In the genomic region with DNA sequence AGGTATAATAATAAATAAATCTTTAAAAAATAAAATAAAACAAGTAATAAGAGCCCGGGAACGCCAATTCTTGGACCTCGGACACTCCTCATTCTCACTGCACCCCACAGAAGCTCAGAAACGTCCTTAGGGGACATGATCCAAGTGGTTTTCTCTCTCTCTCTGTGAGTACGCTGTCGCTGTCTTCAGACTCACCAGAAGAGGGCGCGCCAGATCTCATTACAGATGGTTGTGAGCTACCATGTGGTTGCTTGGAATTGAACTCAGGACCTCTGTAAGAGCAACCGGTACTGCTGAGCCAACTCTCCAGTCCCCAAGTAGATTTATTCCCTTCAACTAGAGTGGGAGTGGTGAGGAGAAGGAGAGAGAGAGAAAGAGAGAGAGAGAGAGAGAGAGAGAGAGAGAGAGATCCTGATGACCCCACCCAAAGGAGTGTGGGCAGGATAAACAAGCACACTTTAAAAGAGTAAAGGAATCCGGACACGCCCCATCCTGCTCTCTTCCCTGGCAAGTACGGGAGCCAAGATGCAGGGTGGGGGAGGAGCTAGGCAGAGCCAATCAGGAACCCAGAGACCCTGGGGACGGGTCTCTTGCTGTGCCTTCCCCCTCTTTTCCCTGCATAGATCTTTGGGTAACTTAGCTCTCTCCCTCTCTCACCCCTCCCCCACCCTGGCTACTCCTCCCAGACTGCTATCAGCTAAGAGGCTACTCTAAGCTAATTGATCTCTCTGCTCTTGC, we compare ENCODE assay signal across 9 mouse cellular contexts. TPM values are rescaled to one million over a fixed set of nuclear protein-coding genes. Genes with fewer than 3 reads are reported as not detected.
DNase-seq lines count a peak whose midpoint lies in the region; ATAC-seq and TF ChIP-seq lines count a peak whose summit lies in the region.
"Had no signal": no experiment of that assay in that cellular context is flagged by ENCODE, and none has a peak within 500 bp of the region (broad histone marks: within the 10 kb centered on the region; RNA-seq: fewer than 3 reads in every experiment).

No protein-coding gene starts in this region.

- H3K4me3 ChIP-seq in hindbrain, embryonic 11.5 days (ENCODE audit: low read depth, low read length): no peak overlapping the region
- no peak overlapping the region for H3K4me3 ChIP-seq in hindbrain, embryonic 14.5 days (replicated peaks; ENCODE audit: low read length)
- H3K4me3 ChIP-seq in CH12.LX (replicated peaks in 1 of 3; ENCODE audit: low read depth in 2 of 3, low read length in 2 of 3, poor library complexity in 1 of 3): no peak overlapping the region
- H3K4me3 ChIP-seq in intestine, embryonic 16.5 days (ENCODE audit: low read length): no peak overlapping the region
- H3K4me3 ChIP-seq: liver, embryonic 13.5 days had no signal

- no peak for DNase-seq in hindbrain, embryonic 11.5 days (ENCODE audit: low spot score)
- no peak for DNase-seq in hindbrain, embryonic 14.5 days (ENCODE audit: low spot score)
- peak; percentile 53 for DNase-seq in CH12.LX (ENCODE audit: extremely low read depth)
- DNase-seq in adrenal gland, postnatal 36 days: peak; percentile 63 to 67
- DNase-seq in spleen, postnatal 4 days (ENCODE audit: low spot score in 2 of 2): peak; percentile 39 to 80
- DNase-seq in urinary bladder, adult 2 months (ENCODE audit: low spot score): no peak
- DNase-seq: liver, embryonic 13.5 days had no signal

- TF ChIP-seq CTCF in CH12.LX (conservative IDR thresholded peaks at IDR 0.05 in 1 of 2, IDR thresholded peaks at IDR 0.05 in 1 of 2; ENCODE audit: low read depth in 2 of 2, low read length in 2 of 2): peak; percentile 50 to 69; a peak in 3 of 4 replicates

- H3K9me3 ChIP-seq in hindbrain, embryonic 11.5 days (ENCODE audit: control insufficient read depth, low read length): no peaks in the 10 kb centered on the region
- H3K9me3 ChIP-seq in hindbrain, embryonic 14.5 days (ENCODE audit: control insufficient read depth, low read length): no peaks in the 10 kb centered on the region
- H3K9me3 ChIP-seq in CH12.LX (replicated peaks; ENCODE audit: low read length): peaks cover 3% of the 10 kb centered on the region
- H3K9me3 ChIP-seq in intestine, embryonic 16.5 days (ENCODE audit: control insufficient read depth, low read length): no peaks in the 10 kb centered on the region
- H3K9me3 ChIP-seq: liver, embryonic 13.5 days had no signal

- in situ Hi-C loops in CH12.LX (cut with MboI; ENCODE audit: low pct_ligation_motif_present, low pct_unique_long_range_greater_than_20kb, low sequenced_read_pairs): no loop called here

- WGBS in hindbrain, embryonic 11.5 days: 18% methylated on average over 13 of the region's 13 CpGs
- 16% methylated on average over 13 of the region's 13 CpGs for WGBS in hindbrain, embryonic 14.5 days
- 12% methylated on average over 13 of the region's 13 CpGs for WGBS in intestine, embryonic 16.5 days

- no peaks in the 10 kb centered on the region for H3K79me2 ChIP-seq in CH12.LX (replicated peaks; ENCODE audit: control insufficient read depth, extremely low read depth, insufficient read depth, poor library complexity, severe bottlenecking)

- no peak; the same call in none of the 2 replicates for TF ChIP-seq RAD21 in CH12.LX (IDR thresholded peaks at IDR 0.05; ENCODE audit: low read depth, low read length)

- H3K4me1 ChIP-seq in hindbrain, embryonic 11.5 days (replicated peaks; ENCODE audit: control insufficient read depth, insufficient read depth, low read length): peaks cover 5% of the 10 kb centered on the region; the same call in 1 of the 2 replicates
- peaks cover 26% of the 10 kb centered on the region for H3K4me1 ChIP-seq in hindbrain, embryonic 14.5 days (replicated peaks; ENCODE audit: control insufficient read depth, insufficient read depth, low read length)
- no peaks in the 10 kb centered on the region for H3K4me1 ChIP-seq in CH12.LX (ENCODE audit: control insufficient read depth in 1 of 2, insufficient read depth in 2 of 2)
- H3K4me1 ChIP-seq in intestine, embryonic 16.5 days (ENCODE audit: control insufficient read depth, insufficient read depth, low read length): 0 out of 2 replicates have a peak, but pooled peaks cover 2% of the 10 kb centered on the region

- no peaks in the 10 kb centered on the region for H3K36me3 ChIP-seq in hindbrain, embryonic 11.5 days (ENCODE audit: control insufficient read depth, insufficient read depth, low read length)
- H3K36me3 ChIP-seq in hindbrain, embryonic 14.5 days (replicated peaks; ENCODE audit: control insufficient read depth, insufficient read depth): peaks cover 30% of the 10 kb centered on the region
- H3K36me3 ChIP-seq in CH12.LX (replicated peaks in 1 of 2; ENCODE audit: control insufficient read depth in 1 of 2, insufficient read depth in 1 of 2, low read length in 1 of 2): no peaks in the 10 kb centered on the region
- no peaks in the 10 kb centered on the region for H3K36me3 ChIP-seq in intestine, embryonic 16.5 days (ENCODE audit: control insufficient read depth, insufficient read depth, low read length)
- H3K36me3 ChIP-seq: liver, embryonic 13.5 days had no signal

- dilution Hi-C loops in CH12.LX (cut with MboI; ENCODE audit: extremely low pct_ligation_motif_present, extremely low pct_unique_long_range_greater_than_20kb, low sequenced_read_pairs): no loop called here

- H3K27ac ChIP-seq in hindbrain, embryonic 11.5 days (ENCODE audit: low read depth, low read length): no peak overlapping the region
- no peak overlapping the region for H3K27ac ChIP-seq in hindbrain, embryonic 14.5 days
- no peak overlapping the region for H3K27ac ChIP-seq in CH12.LX (ENCODE audit: insufficient read depth, low read depth)
- no peak overlapping the region for H3K27ac ChIP-seq in intestine, embryonic 16.5 days (ENCODE audit: low read length)
- H3K27ac ChIP-seq: liver, embryonic 13.5 days had no signal

- no peak for TF ChIP-seq EP300 in CH12.LX (IDR thresholded peaks at IDR 0.05; ENCODE audit: low read length)

- peak; percentile 43 for ATAC-seq in hindbrain, embryonic 11.5 days (ENCODE audit: low FRiP score)
- no peak for ATAC-seq in hindbrain, embryonic 14.5 days (ENCODE audit: low FRiP score)
- ATAC-seq in intestine, embryonic 16.5 days: 0 out of 2 replicates have a peak, but pooled peaks have one; percentile 50
- ATAC-seq in frontal cortex, adult (ENCODE audit: low TSS enrichment): no peak

- no peak overlapping the region for H3K4me2 ChIP-seq in hindbrain, embryonic 11.5 days (replicated peaks; ENCODE audit: low read depth, low read length)
- H3K4me2 ChIP-seq in hindbrain, embryonic 14.5 days (replicated peaks): no peak overlapping the region
- no peak overlapping the region for H3K4me2 ChIP-seq in CH12.LX (ENCODE audit: insufficient read depth, low read depth, poor library complexity, severe bottlenecking)
- H3K4me2 ChIP-seq in intestine, embryonic 16.5 days (ENCODE audit: low read depth, low read length): no peak overlapping the region
- H3K4me2 ChIP-seq: liver, embryonic 13.5 days had no signal

- no peak overlapping the region for H3K9ac ChIP-seq in hindbrain, embryonic 11.5 days (ENCODE audit: low read depth, low read length)
- no peak overlapping the region for H3K9ac ChIP-seq in hindbrain, embryonic 14.5 days
- no peak overlapping the region for H3K9ac ChIP-seq in CH12.LX (ENCODE audit: insufficient read depth, low read depth)
- no peak overlapping the region for H3K9ac ChIP-seq in intestine, embryonic 16.5 days (ENCODE audit: low read depth, low read length)
- H3K9ac ChIP-seq: liver, embryonic 13.5 days had no signal

- H3K27me3 ChIP-seq in hindbrain, embryonic 11.5 days (ENCODE audit: control insufficient read depth, insufficient read depth, low read length): no peaks in the 10 kb centered on the region
- H3K27me3 ChIP-seq in hindbrain, embryonic 14.5 days (ENCODE audit: control insufficient read depth, insufficient read depth, low read length): no peaks in the 10 kb centered on the region
- H3K27me3 ChIP-seq in CH12.LX (replicated peaks): peaks cover 73% of the 10 kb centered on the region
- peaks cover 3% of the 10 kb centered on the region; the same call in 1 of the 2 replicates for H3K27me3 ChIP-seq in intestine, embryonic 16.5 days (replicated peaks; ENCODE audit: control insufficient read depth, insufficient read depth, low read length)

- TF ChIP-seq POLR2A in CH12.LX (IDR thresholded peaks at IDR 0.05; ENCODE audit: low read depth, low read length): no peak

RNA-seq across cellular contexts. Expression of a gene that starts 8.1 kb away (rescaled TPM):
- 14.4 and 21.0 TPM in 2 replicates for polyA plus RNA-seq in hindbrain, embryonic 11.5 days (2014; fragmentation: Nextera tagmentation; extraction: Ambion mirVana)
- 49.7 and 51.7 TPM in 2 replicates for polyA plus RNA-seq in hindbrain, embryonic 14.5 days (2014; fragmentation: Nextera tagmentation; extraction: Ambion mirVana)
- total RNA-seq in CH12.LX (2012; rRNA removed) (0.46 and 0.47 TPM in 2 replicates), CH12.LX (2014; rRNA removed) (not detected in 2 replicates)
- 0.80 and 0.94 TPM in 2 replicates for polyA plus RNA-seq in CH12.LX (2012; ENCODE audit: insufficient read length, low read depth)
- total RNA-seq in adrenal gland, postnatal 36 days (2021): under 1 TPM; 0.53 to 0.56 TPM
- 1.7 and 2.0 TPM in 2 replicates for polyA plus RNA-seq in intestine, embryonic 16.5 days (2015; fragmentation: Nextera tagmentation; extraction: Ambion mirVana)
- 0.19 and 0.22 TPM in 2 replicates for polyA plus RNA-seq in urinary bladder, adult 2 months (2012; rRNA removed)

RNA-seq across cellular contexts. Expression of a gene that starts 23.7 kb away (rescaled TPM):
- 99.1 and 103 TPM in 2 replicates for polyA plus RNA-seq in hindbrain, embryonic 11.5 days (2014; fragmentation: Nextera tagmentation; extraction: Ambion mirVana)
- polyA plus RNA-seq in hindbrain, embryonic 14.5 days (2014; fragmentation: Nextera tagmentation; extraction: Ambion mirVana): 93.2 and 107 TPM in 2 replicates
- total RNA-seq in CH12.LX (2012; rRNA removed): 17.9 and 19.9 TPM in 2 replicates
- 10.5 and 12.5 TPM in 2 replicates for total RNA-seq in CH12.LX (2014; rRNA removed)
- 56.5 and 69.9 TPM in 2 replicates for polyA plus RNA-seq in CH12.LX (2012; ENCODE audit: insufficient read length, low read depth)
- total RNA-seq in adrenal gland, postnatal 36 days (2021): 10 to 100 TPM; 40.8 to 51.2 TPM
- polyA plus RNA-seq in intestine, embryonic 16.5 days (2015; fragmentation: Nextera tagmentation; extraction: Ambion mirVana): 19.3 and 20.9 TPM in 2 replicates
- polyA plus RNA-seq in urinary bladder, adult 2 months (2012; rRNA removed): 20.4 and 20.5 TPM in 2 replicates

RNA-seq across cellular contexts. Expression of a gene that starts 26.8 kb away (rescaled TPM):
- polyA plus RNA-seq in hindbrain, embryonic 11.5 days (2014; fragmentation: Nextera tagmentation; extraction: Ambion mirVana): 161 and 202 TPM in 2 replicates
- 44.9 and 51.3 TPM in 2 replicates for polyA plus RNA-seq in hindbrain, embryonic 14.5 days (2014; fragmentation: Nextera tagmentation; extraction: Ambion mirVana)
- total RNA-seq in CH12.LX (2012; rRNA removed): 97.9 and 108 TPM in 2 replicates
- 130 and 143 TPM in 2 replicates for total RNA-seq in CH12.LX (2014; rRNA removed)
- polyA plus RNA-seq in CH12.LX (2012; ENCODE audit: insufficient read length, low read depth): 131 and 151 TPM in 2 replicates
- total RNA-seq in adrenal gland, postnatal 36 days (2021): 1 to 10 TPM; 7.6 to 7.7 TPM
- polyA plus RNA-seq in intestine, embryonic 16.5 days (2015; fragmentation: Nextera tagmentation; extraction: Ambion mirVana): 97.1 and 104 TPM in 2 replicates
- polyA plus RNA-seq in urinary bladder, adult 2 months (2012; rRNA removed): 5.4 and 6.1 TPM in 2 replicates

RNA-seq across cellular contexts. Expression of a gene that starts 27.1 kb away (rescaled TPM):
- not detected in 2 replicates for polyA plus RNA-seq in hindbrain, embryonic 11.5 days (2014; fragmentation: Nextera tagmentation; extraction: Ambion mirVana)
- polyA plus RNA-seq in hindbrain, embryonic 14.5 days (2014; fragmentation: Nextera tagmentation; extraction: Ambion mirVana): not detected in 2 replicates
- total RNA-seq in CH12.LX (2012; rRNA removed): 2.1 and 2.9 TPM in 2 replicates
- total RNA-seq in CH12.LX (2014; rRNA removed): not detected in 2 replicates
- not detected in 2 replicates for polyA plus RNA-seq in CH12.LX (2012; ENCODE audit: insufficient read length, low read depth)
- total RNA-seq in adrenal gland, postnatal 36 days (2021): 10 to 100 TPM; 19.6 to 24.6 TPM
- polyA plus RNA-seq in intestine, embryonic 16.5 days (2015; fragmentation: Nextera tagmentation; extraction: Ambion mirVana): not detected in 2 replicates
- 0.52 TPM in 1 of 2 replicates, not detected in the other for polyA plus RNA-seq in urinary bladder, adult 2 months (2012; rRNA removed)
- polyA plus RNA-seq: liver, embryonic 13.5 days had no signal

RNA-seq across cellular contexts. Expression of a gene that starts 39.1 kb away (rescaled TPM):
- polyA plus RNA-seq in hindbrain, embryonic 11.5 days (2014; fragmentation: Nextera tagmentation; extraction: Ambion mirVana): 0.25 and 0.36 TPM in 2 replicates
- 2.0 and 2.2 TPM in 2 replicates for polyA plus RNA-seq in hindbrain, embryonic 14.5 days (2014; fragmentation: Nextera tagmentation; extraction: Ambion mirVana)
- total RNA-seq in CH12.LX (2012; rRNA removed) (0.17 and 0.25 TPM in 2 replicates), CH12.LX (2014; rRNA removed) (0.12 and 0.24 TPM in 2 replicates)
- polyA plus RNA-seq in CH12.LX (2012; ENCODE audit: insufficient read length, low read depth): 0.26 and 0.56 TPM in 2 replicates
- 1,000 to 10,000 TPM in 1 of 2 experiments, 100 to 1,000 TPM in 1; 945 to 1,041 TPM for total RNA-seq in adrenal gland, postnatal 36 days (2021)
- polyA plus RNA-seq in intestine, embryonic 16.5 days (2015; fragmentation: Nextera tagmentation; extraction: Ambion mirVana): 33.0 and 47.4 TPM in 2 replicates
- 11.7 and 14.9 TPM in 2 replicates for polyA plus RNA-seq in urinary bladder, adult 2 months (2012; rRNA removed)

Comparison
In these comparisons a context has a peak if more than half of its experiments do, and no peak if none do; other contexts are left out.
1. ATAC-seq: peak in hindbrain, embryonic 11.5 days (single experiment) and intestine, embryonic 16.5 days (single experiment); none in hindbrain, embryonic 14.5 days (single experiment) and frontal cortex, adult (single experiment).
2. DNase-seq: peak in CH12.LX (single experiment), adrenal gland, postnatal 36 days (2 of 2) and spleen, postnatal 4 days (2 of 2); none in hindbrain, embryonic 11.5 days (single experiment), hindbrain, embryonic 14.5 days (single experiment) and urinary bladder, adult 2 months (single experiment).